Mouse (Mus musculus) MEL (cell line): ENCODE measurements around the gene Tmem52b. TPM values are rescaled to one million over a fixed set of nuclear protein-coding genes. Genes with fewer than 3 reads are reported as not detected.
"Not testable (repeated sequence)": the region's sequence is repeated elsewhere in the genome, so short reads cannot be mapped to it uniquely, and the experiment has no call there.

Experiments used
- DNase-seq: peaks from one replicate; pipeline ENCODE4 v3.0.0; 2011; ENCODE audit warnings: low read depth, low spot score
- H3K27ac ChIP-seq: 2 replicates; pipeline ENCODE4 v1.5.1; 2012; ENCODE audit warnings: low read depth, mild to moderate bottlenecking, control low read depth, low read length, moderate library complexity; ENCODE audit not compliant: control insufficient read depth
- H3K27me3 ChIP-seq, 2 experiments: fragments of 150-350 bp in 1 of 2; sonication (generic) in 1 of 2; 2 replicates each; pipeline ENCODE4 v1.6.1; 2012; ENCODE audit warnings: low read length in 2 of 2, mild to moderate bottlenecking in 2 of 2, improper control_type of control experiment in 1 of 2, moderate library complexity in 1 of 2; ENCODE audit not compliant: insufficient read depth in 2 of 2, control insufficient read depth in 1 of 2
- H3K36me3 ChIP-seq, 2 experiments: 2 replicates each; pipeline ENCODE4 v1.6.1; 2012 to 2014; ENCODE audit warnings: low read length in 2 of 2, improper control_type of control experiment in 1 of 2, inconsistent platforms in 1 of 2, mild to moderate bottlenecking in 1 of 2; ENCODE audit not compliant: insufficient read depth in 2 of 2, control insufficient read depth in 1 of 2
- H3K4me1 ChIP-seq, 2 experiments: fragments of 150-350 bp in 1 of 2; sonication (generic) in 1 of 2; 2 replicates each; pipeline ENCODE4 v1.6.1; 2012; ENCODE audit warnings: low read length in 2 of 2, improper control_type of control experiment in 1 of 2, mild to moderate bottlenecking in 1 of 2; ENCODE audit not compliant: insufficient read depth in 2 of 2, control insufficient read depth in 1 of 2
- H3K4me3 ChIP-seq, 2 experiments: fragments of 150-350 bp in 1 of 2; sonication (generic) in 1 of 2; 2 replicates each; pipeline ENCODE4 v1.5.1; 2012; ENCODE audit warnings: low read depth in 2 of 2, low read length in 2 of 2, mild to moderate bottlenecking in 2 of 2, moderate library complexity in 2 of 2, control low read depth in 1 of 2, improper control_type of control experiment in 1 of 2; ENCODE audit not compliant: control insufficient read depth in 1 of 2, insufficient read depth in 1 of 2
- H3K79me2 ChIP-seq: 2 replicates; pipeline ENCODE4 v1.6.1; 2012; ENCODE audit warnings: mild to moderate bottlenecking, low read length, moderate library complexity; ENCODE audit not compliant: control insufficient read depth, poor library complexity, insufficient read depth
- H3K9ac ChIP-seq: 2 replicates; pipeline ENCODE4 v1.6.1; 2012; ENCODE audit warnings: low read depth, mild to moderate bottlenecking, control low read depth, low read length, moderate library complexity; ENCODE audit not compliant: control insufficient read depth, poor library complexity, severe bottlenecking
- H3K9me3 ChIP-seq: fragments of 150-350 bp; sonication (generic); replicated peaks from 2 replicates; pipeline ENCODE4 v1.6.1; 2012; ENCODE audit warnings: mild to moderate bottlenecking, low read length, improper control_type of control experiment, moderate library complexity; ENCODE audit not compliant: insufficient read depth
- E2F4 ChIP-seq: IDR thresholded peaks from 2 replicates; pipeline ENCODE4 v1.6.1; 2011; ENCODE audit warnings: low read depth, low read length, improper control_type of control experiment, borderline replicate concordance
- HCFC1 ChIP-seq: IDR thresholded peaks from 2 replicates; pipeline ENCODE4 v1.6.1; 2012; ENCODE audit warnings: low read depth, mild to moderate bottlenecking, inconsistent platforms, low read length, improper control_type of control experiment, moderate library complexity
- MAFK ChIP-seq: IDR thresholded peaks from 2 replicates; pipeline ENCODE4 v1.6.1; 2011; ENCODE audit warnings: low read depth, mild to moderate bottlenecking, low read length, improper control_type of control experiment, borderline replicate concordance
- MAZ ChIP-seq: IDR thresholded peaks from 2 replicates; pipeline ENCODE4 v1.6.1; 2012; ENCODE audit warnings: low read depth, mild to moderate bottlenecking, inconsistent platforms, low read length, improper control_type of control experiment
- MEF2A ChIP-seq: IDR thresholded peaks from 2 replicates; pipeline ENCODE4 v1.6.1; 2014; ENCODE audit warnings: low read depth, mild to moderate bottlenecking, inconsistent platforms, low read length, improper control_type of control experiment; ENCODE audit not compliant: poor library complexity, insufficient replicate concordance, severe bottlenecking; ENCODE audit errors: extremely low read depth
- MXI1 ChIP-seq: IDR thresholded peaks from 2 replicates; pipeline ENCODE4 v1.6.1; 2011; ENCODE audit warnings: mild to moderate bottlenecking, low read depth, low read length, improper control_type of control experiment
- MYB ChIP-seq: IDR thresholded peaks from 2 replicates; pipeline ENCODE4 v1.6.1; 2011; ENCODE audit warnings: mild to moderate bottlenecking, low read depth, low read length, improper control_type of control experiment
- MYC ChIP-seq: IDR thresholded peaks from 2 replicates; pipeline ENCODE4 v1.6.1; 2011; ENCODE audit warnings: low read depth, mild to moderate bottlenecking, low read length, improper control_type of control experiment, moderate library complexity
- NELFE ChIP-seq: IDR thresholded peaks from 2 replicates; pipeline ENCODE4 v1.6.1; 2011; ENCODE audit warnings: low read depth, low read length, improper control_type of control experiment
- POLR2AphosphoS5 ChIP-seq: IDR thresholded peaks from 2 replicates; pipeline ENCODE4 v1.6.1; 2012; ENCODE audit warnings: low read depth, borderline replicate concordance, mild to moderate bottlenecking, inconsistent platforms, low read length, moderate library complexity, mixed read lengths
- RCOR1 ChIP-seq: IDR thresholded peaks from 2 replicates; pipeline ENCODE4 v1.6.1; 2012; ENCODE audit warnings: low read depth, mild to moderate bottlenecking, inconsistent platforms, low read length, improper control_type of control experiment
- SMC3 ChIP-seq: IDR thresholded peaks from 2 replicates; pipeline ENCODE4 v1.6.1; 2011; ENCODE audit warnings: low read depth, low read length, improper control_type of control experiment
- TAL1 ChIP-seq: IDR thresholded peaks from 2 replicates; pipeline ENCODE4 v1.6.1; 2012; ENCODE audit warnings: mild to moderate bottlenecking, inconsistent platforms, low read length, moderate library complexity, mixed read lengths
- TBP ChIP-seq: IDR thresholded peaks from 2 replicates; pipeline ENCODE4 v1.8.0; 2011; ENCODE audit warnings: low read depth, low read length, improper control_type of control experiment
- TCF12 ChIP-seq: IDR thresholded peaks from 2 replicates; pipeline ENCODE4 v1.6.1; 2014; ENCODE audit warnings: low read depth, mild to moderate bottlenecking, inconsistent platforms, low read length, improper control_type of control experiment, moderate library complexity
- UBTF ChIP-seq: IDR thresholded peaks from 2 replicates; pipeline ENCODE4 v1.6.1; 2012; ENCODE audit warnings: low read depth, mild to moderate bottlenecking, inconsistent platforms, low read length, improper control_type of control experiment, moderate library complexity, borderline replicate concordance; ENCODE audit not compliant: insufficient read depth
- USF2 ChIP-seq, 2 experiments: IDR thresholded peaks; 2 replicates each; pipeline ENCODE4 v1.6.1; 2011 to 2012; ENCODE audit warnings: improper control_type of control experiment in 2 of 2, low read length in 2 of 2, borderline replicate concordance in 1 of 2, inconsistent platforms in 1 of 2, low read depth in 1 of 2, mild to moderate bottlenecking in 1 of 2; ENCODE audit not compliant: insufficient read depth in 1 of 2
- ZC3H11A ChIP-seq: IDR thresholded peaks from 2 replicates; pipeline ENCODE4 v1.6.1; 2012; ENCODE audit warnings: low read depth, mild to moderate bottlenecking, inconsistent platforms, low read length, improper control_type of control experiment
- ZMIZ1 ChIP-seq: IDR thresholded peaks from 2 replicates; pipeline ENCODE4 v1.6.1; 2012; ENCODE audit warnings: low read depth, mild to moderate bottlenecking, inconsistent platforms, low read length, improper control_type of control experiment, moderate library complexity
- ZNF384 ChIP-seq: IDR thresholded peaks from 2 replicates; pipeline ENCODE4 v1.6.1; 2012; ENCODE audit warnings: low read depth, mild to moderate bottlenecking, inconsistent platforms, low read length, improper control_type of control experiment
- polyA plus RNA-seq, 2 experiments: library from polyadenylated mRNA; stranded (reverse) in 1 of 2; unstranded in 1 of 2; fragments of >175 nt in 1 of 2; fragments of >200 nt in 1 of 2; gene quantifications; 2 replicates each; pipeline versions ENCODE4 v1.2.1 to v1.2.4; 2012; ENCODE audit warnings: low replicate concordance in 2 of 2, low read depth in 1 of 2; ENCODE audit not compliant: insufficient read length in 2 of 2, insufficient read depth in 1 of 2, missing spikeins in 1 of 2
- total RNA-seq: library from RNA; depleted of rRNA; stranded (reverse); fragments of 300-350 nt; gene quantifications from 2 replicates; pipeline ENCODE4 v1.2.3, GENCODE M21; 2012

Tmem52b gene
- total and polyA plus RNA-seq, 3 experiments: not detected

- Histone ChIP-seq H3K9me3 (no peaks in the 10 kb centered on the region), H3K79me2 (no peaks in the 10 kb centered on the region), H3K27ac (no peak overlapping the region), H3K27me3 (no peaks in the 10 kb centered on the region), H3K4me1 (no peaks in the 10 kb centered on the region), H3K4me3 (no peak overlapping the region), H3K36me3 (no peaks in the 10 kb centered on the region), H3K9ac (no peak overlapping the region)
- TF ChIP-seq MXI1 (no peak), MEF2A (no peak), ZNF384 (no peak), MYC (no peak), MYB (no peak), MAZ (no peak), POLR2AphosphoS5 (no peak), NELFE (no peak), TBP (no peak), HCFC1 (no peak), RCOR1 (no peak), E2F4 (no peak), ZC3H11A (no peak), MAFK (no peak), TCF12 (no peak), SMC3 (no peak), TAL1 (no peak), UBTF (no peak), USF2 (IDR thresholded peaks at IDR 0.05; ENCODE audit: borderline replicate concordance in 1 of 2, insufficient read depth in 1 of 2, low read depth in 1 of 2, low read length in 2 of 2) (no peak), ZMIZ1 (no peak)
- peak; percentile 30 for DNase-seq
Measured at GRCm38 (mm10) chr6:129497345-129498218, 14.8 kb upstream of the Tmem52b start.

GRCm38 (mm10) chr6:129499516-129499915 is 12.8 kb upstream of the Tmem52b start:
- H3K27me3 ChIP-seq, DNase-seq, H3K9ac ChIP-seq, H3K36me3 ChIP-seq, H3K9me3 ChIP-seq, H3K4me3 ChIP-seq, H3K79me2 ChIP-seq, H3K27ac ChIP-seq, H3K4me1 ChIP-seq: not testable (repeated sequence)
